Mouse (Mus musculus) liver, postnatal 0 days (tissue): ENCODE results near the gene Nobox. TPM values are rescaled to one million over a fixed set of nuclear protein-coding genes. Genes with fewer than 3 reads are reported as not detected.
A peak's percentile ranks its signal among the peaks of the same experiment; 100 is the strongest.

Source experiments
- ATAC-seq: fragments of 200-750 bp; cut with Nextera tagmentation; 2 replicates; pipeline ENCODE4 v1.8.0; 2017; ENCODE audit warnings: mild to moderate bottlenecking, moderate library complexity
- DNase-seq: peaks from one replicate; pipeline ENCODE4 v3.0.0-alpha.2; 2016
- H3K27ac ChIP-seq: fragments of 300-500 bp; sonication (generic); 2 replicates; pipeline ENCODE4 v1.5.1; 2014; ENCODE audit warnings: antibody characterized with exemption, moderate library complexity, mild to moderate bottlenecking, low read depth
- H3K27me3 ChIP-seq: fragments of 300-500 bp; sonication (generic); 2 replicates; pipeline ENCODE4 v1.6.1; 2014; ENCODE audit warnings: low read length, control low read depth, mixed read lengths; ENCODE audit not compliant: insufficient read depth
- H3K36me3 ChIP-seq: fragments of 300-500 bp; sonication (generic); replicated peaks from 2 replicates; pipeline ENCODE4 v1.6.1; 2014; ENCODE audit warnings: mild to moderate bottlenecking, control low read depth, low read length, moderate library complexity, mixed read lengths; ENCODE audit not compliant: insufficient read depth
- H3K4me1 ChIP-seq: fragments of 300-500 bp; sonication (generic); 2 replicates; pipeline ENCODE4 v1.6.1; 2014; ENCODE audit warnings: antibody characterized with exemption, mild to moderate bottlenecking, control low read depth; ENCODE audit not compliant: insufficient read depth
- H3K4me2 ChIP-seq: fragments of 300-500 bp; sonication (generic); 2 replicates; pipeline ENCODE4 v1.6.1; 2014; ENCODE audit warnings: low read depth, mild to moderate bottlenecking, low read length, moderate library complexity, mixed read lengths
- H3K4me3 ChIP-seq: fragments of 300-500 bp; sonication (generic); 2 replicates; pipeline ENCODE4 v1.5.1; 2014; ENCODE audit warnings: low read depth, low read length
- H3K9ac ChIP-seq: fragments of 300-500 bp; sonication (generic); replicated peaks from 2 replicates; pipeline ENCODE4 v1.6.1; 2014; ENCODE audit warnings: mild to moderate bottlenecking, moderate library complexity
- H3K9me3 ChIP-seq: fragments of 300-500 bp; sonication (generic); 2 replicates; pipeline ENCODE4 v1.6.1; 2016; ENCODE audit warnings: mild to moderate bottlenecking, control low read depth, low read length, mixed read lengths
- CTCF ChIP-seq: sonication (generic); IDR thresholded peaks from 2 replicates; pipeline ENCODE4 v1.5.1; 2016; ENCODE audit warnings: antibody characterized with exemption, low read depth
- EP300 ChIP-seq: IDR thresholded peaks from 2 replicates; pipeline ENCODE4 v1.6.1; 2016; ENCODE audit warnings: antibody characterized with exemption, low read depth, mild to moderate bottlenecking
- WGBS: fragments of 180-500 bp; shearing (Covaris S2); extraction: QIAGEN DNeasy Blood & Tissue Kit; methylation state at CpG from one replicate; pipeline ENCODE4 v1.1.7; 2014; ENCODE audit not compliant: insufficient replicate concordance; 5-methylcytosine and 5-hydroxymethylcytosine counted together
- polyA plus RNA-seq: library from polyadenylated mRNA; unstranded; fragments of >200 nt; fragmentation: Nextera tagmentation; extraction: Ambion mirVana; gene quantifications from 2 replicates; pipeline ENCODE4 v1.2.1, GENCODE M21; 2015

The Nobox gene
- polyA plus RNA-seq = not detected in 2 replicates

DNA sequence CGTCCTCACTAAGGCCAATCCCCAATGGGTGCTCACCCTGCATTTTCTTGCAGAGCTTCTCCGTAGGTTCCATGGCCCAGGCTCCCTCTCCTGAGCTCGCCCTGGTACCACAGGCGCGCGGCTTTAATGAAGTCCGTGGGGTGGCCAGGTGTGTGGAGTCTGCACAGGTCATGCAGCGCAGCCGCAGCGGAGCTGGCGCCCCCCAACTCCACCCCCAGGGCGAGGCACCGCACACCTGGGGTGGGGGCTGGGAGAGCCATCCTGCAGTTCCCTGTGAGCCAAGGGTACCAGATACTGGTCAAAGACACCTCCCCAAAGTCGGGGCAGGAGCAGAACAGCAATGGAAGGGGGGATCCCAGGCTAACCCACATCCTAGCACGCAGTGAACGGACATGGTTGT, at the start of gene Nobox:
Nobox (minus strand) TSS at position 101 of the 400 bp plus-strand sequence.
- no peak for TF ChIP-seq EP300
- TF ChIP-seq CTCF = no peak
- H3K4me2 ChIP-seq = no peak within 1 kb of the TSS
- no peak within 1 kb of the TSS for H3K27ac ChIP-seq
- H3K27me3 ChIP-seq = no peaks in the 10 kb centered on the region
- H3K4me1 ChIP-seq = no peaks in the 10 kb centered on the region
- H3K36me3 ChIP-seq = no peaks in the 10 kb centered on the region
- no peak within 1 kb of the TSS for H3K9ac ChIP-seq
- ATAC-seq (no peak), DNase-seq (no peak)
- 60% methylated on average over 16 of the region's 16 CpGs for WGBS
- no peaks in the 10 kb centered on the region for H3K9me3 ChIP-seq
- H3K4me3 ChIP-seq = no peak within 1 kb of the TSS

DNA sequence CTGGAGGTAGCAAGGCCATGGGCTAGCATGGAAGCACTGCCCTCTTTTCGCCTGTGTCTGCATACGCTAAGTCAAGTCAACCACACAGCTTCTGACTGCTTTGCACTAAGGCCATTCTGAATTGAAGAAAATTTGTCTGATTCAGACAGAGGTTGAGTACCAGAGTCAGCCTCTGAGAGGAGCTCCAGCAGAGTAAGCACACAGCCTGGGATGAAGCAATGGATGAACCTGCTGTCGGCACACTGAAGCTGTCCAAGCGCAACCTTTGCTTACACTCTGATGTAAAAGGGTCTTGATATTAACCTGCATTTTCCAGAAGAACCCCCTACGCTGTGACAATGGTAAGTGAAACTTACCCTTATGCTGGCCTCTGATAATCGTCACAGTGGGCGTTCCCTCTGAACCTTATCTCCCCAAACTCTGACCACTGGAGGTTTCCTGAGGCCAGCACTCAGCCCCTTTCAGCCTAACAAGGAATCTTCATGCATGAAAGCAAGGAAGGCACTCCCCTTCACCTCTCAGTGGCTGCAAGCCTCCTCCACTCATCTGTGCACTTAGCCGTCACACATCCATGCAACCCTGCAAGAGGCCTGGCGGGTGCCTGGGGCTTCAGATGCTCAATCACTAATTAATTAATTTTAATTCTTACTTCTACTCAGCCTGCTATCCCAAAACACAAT, 45.3 kb upstream of the Nobox start:
- Histone ChIP-seq H3K9ac (no peak overlapping the region), H3K27ac (no peak overlapping the region), H3K4me3 (no peak overlapping the region), H3K27me3 (no peaks in the 10 kb centered on the region), H3K9me3 (no peaks in the 10 kb centered on the region), H3K4me1 (no peaks in the 10 kb centered on the region; the same call in 1 of the 2 replicates), H3K36me3 (no peaks in the 10 kb centered on the region), H3K4me2 (no peak overlapping the region)
- no peak for DNase-seq
- ATAC-seq = no peak
- TF ChIP-seq CTCF (no peak), EP300 (no peak)
- WGBS = 57% methylated on average over 9 of the region's 9 CpGs

DNA sequence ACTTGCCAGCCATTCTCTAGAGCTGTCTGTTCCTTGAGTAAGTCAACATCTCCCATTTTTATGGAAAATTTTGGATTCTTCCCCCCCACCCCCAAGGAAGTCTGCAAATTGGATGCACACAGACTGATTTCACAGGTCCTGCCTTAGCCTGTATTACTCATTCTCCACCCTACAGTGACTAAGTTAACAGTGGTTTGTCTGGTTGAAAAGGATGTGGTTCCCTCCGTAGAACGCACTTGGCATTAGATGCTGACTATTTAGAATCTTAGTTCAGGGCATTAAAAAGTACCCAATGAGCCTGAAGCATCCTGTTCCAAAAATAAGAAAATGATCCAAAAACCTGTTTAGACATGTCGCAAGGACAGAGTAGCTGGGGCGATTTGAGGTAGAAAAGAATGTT, 44.1 kb upstream of the Nobox start:
- TF ChIP-seq CTCF (no peak), EP300 (no peak)
- no peaks in the 10 kb centered on the region; the same call in 1 of the 2 replicates for H3K4me1 ChIP-seq
- no peak overlapping the region for H3K4me3 ChIP-seq
- no peak overlapping the region for H3K4me2 ChIP-seq
- H3K27me3 ChIP-seq = no peaks in the 10 kb centered on the region
- no peak overlapping the region for H3K9ac ChIP-seq
- H3K9me3 ChIP-seq = no peaks in the 10 kb centered on the region
- DNase-seq = no peak
- 93% methylated on average over 4 of the region's 4 CpGs for WGBS
- H3K36me3 ChIP-seq = no peaks in the 10 kb centered on the region
- H3K27ac ChIP-seq = no peak overlapping the region
- ATAC-seq = no peak

DNA sequence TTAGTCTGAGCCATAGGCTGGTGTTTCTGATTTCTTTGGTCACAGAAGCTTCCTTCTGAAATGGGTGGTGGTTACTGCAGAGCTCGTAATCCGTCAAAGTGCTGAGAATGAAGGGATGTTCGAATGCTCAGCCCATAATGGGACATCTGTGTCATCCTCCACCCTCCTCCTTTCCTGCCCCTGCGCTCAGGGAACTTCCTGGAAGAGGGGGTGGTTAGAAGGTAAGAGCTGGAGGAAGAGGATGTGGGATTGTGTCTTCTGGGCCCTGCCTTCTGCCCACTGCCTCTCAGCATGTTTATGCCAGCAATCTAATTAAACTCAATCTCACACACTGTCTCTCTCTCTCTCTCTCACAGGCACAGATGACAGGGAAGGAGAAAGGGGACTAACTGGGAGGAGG, 39.7 kb upstream of the Nobox start:
- TF ChIP-seq EP300 (no peak), CTCF (no peak)
- Histone ChIP-seq H3K36me3 (0 out of 2 replicates have a peak, but pooled peaks cover 4% of the 10 kb centered on the region), H3K9ac (no peak overlapping the region), H3K4me3 (no peak overlapping the region), H3K4me2 (no peak overlapping the region), H3K9me3 (no peaks in the 10 kb centered on the region), H3K27ac (no peak overlapping the region), H3K27me3 (no peaks in the 10 kb centered on the region), H3K4me1 (no peaks in the 10 kb centered on the region)
- DNase-seq (no peak), ATAC-seq (no peak)
- WGBS = 65% methylated on average over 4 of the region's 4 CpGs

DNA sequence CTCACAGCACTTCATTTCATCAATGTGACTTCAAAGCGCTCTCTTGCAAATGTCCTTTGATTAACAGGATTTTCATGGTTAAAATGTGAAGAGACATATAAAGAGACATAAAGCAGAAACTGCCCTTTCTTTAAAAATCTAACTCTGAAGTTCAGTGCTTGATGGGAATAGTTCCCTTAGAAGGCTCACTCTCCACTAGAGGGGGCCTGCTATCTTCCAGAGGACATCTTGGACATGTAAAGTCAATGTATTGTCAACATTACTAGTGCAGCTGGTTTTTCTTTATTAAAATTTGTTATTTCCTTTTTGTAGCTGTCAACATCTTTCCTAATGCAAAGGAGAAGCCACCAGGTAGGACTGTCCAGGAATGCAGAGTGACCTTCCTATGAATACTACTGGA, 38.3 kb upstream of the Nobox start:
- DNase-seq = no peak
- Histone ChIP-seq H3K9me3 (no peaks in the 10 kb centered on the region), H3K4me3 (no peak overlapping the region), H3K4me1 (no peaks in the 10 kb centered on the region), H3K9ac (no peak overlapping the region), H3K36me3 (0 out of 2 replicates have a peak, but pooled peaks cover 4% of the 10 kb centered on the region), H3K27ac (no peak overlapping the region), H3K4me2 (no peak overlapping the region), H3K27me3 (no peaks in the 10 kb centered on the region)
- ATAC-seq = no peak
- TF ChIP-seq CTCF (peak; percentile 48), EP300 (no peak)
- WGBS = 90% methylated on average over 1 of the region's 1 CpGs

DNA sequence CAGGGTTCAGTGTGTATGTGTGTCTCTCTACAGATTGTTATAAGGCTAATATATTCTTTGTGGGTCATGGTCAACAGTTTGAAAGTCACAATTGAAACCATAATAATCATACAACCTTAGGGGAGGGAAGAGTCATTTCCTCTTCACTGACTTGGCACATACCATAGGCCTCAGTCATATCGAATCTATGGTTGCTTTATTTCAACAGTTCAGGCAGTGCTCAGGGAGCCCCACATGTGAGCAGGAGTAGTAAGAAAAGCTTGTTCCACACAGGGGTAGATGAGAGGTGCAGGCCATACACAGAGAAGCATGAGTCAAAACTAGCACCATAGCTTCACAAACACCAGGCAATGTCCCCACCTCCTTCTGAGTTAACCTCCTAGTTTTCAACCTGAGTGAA, 33.7 kb upstream of the Nobox start:
- 0 out of 2 replicates have a peak, but pooled peaks cover 4% of the 10 kb centered on the region for H3K36me3 ChIP-seq
- H3K4me2 ChIP-seq = no peak overlapping the region
- H3K9me3 ChIP-seq = no peaks in the 10 kb centered on the region
- 62% methylated on average over 1 of the region's 1 CpGs for WGBS
- H3K4me1 ChIP-seq = no peaks in the 10 kb centered on the region
- H3K9ac ChIP-seq = no peak overlapping the region
- no peak for DNase-seq
- TF ChIP-seq EP300 = no peak
- no peak for TF ChIP-seq CTCF
- H3K4me3 ChIP-seq = no peak overlapping the region
- ATAC-seq = no peak
- no peak overlapping the region for H3K27ac ChIP-seq
- H3K27me3 ChIP-seq = no peaks in the 10 kb centered on the region
